Mouse (Mus musculus) kidney, adult 2 months (tissue): ENCODE results near the gene Slc38a2.

Experiments used
- CTCF ChIP-seq: fragments of 200-500 bp; conservative IDR thresholded peaks from 2 replicates; pipeline ENCODE4 v1.5.1; 2011; ENCODE audit warnings: low read depth, mild to moderate bottlenecking, control low read depth, low read length, moderate library complexity, mixed read lengths; ENCODE audit not compliant: insufficient read depth, insufficient read length
- POLR2A ChIP-seq: fragments of 200-500 bp; IDR thresholded peaks from one replicate; pipeline ENCODE4 v1.6.1; 2011; ENCODE audit warnings: low read depth, low read length, control low read depth

DNA sequence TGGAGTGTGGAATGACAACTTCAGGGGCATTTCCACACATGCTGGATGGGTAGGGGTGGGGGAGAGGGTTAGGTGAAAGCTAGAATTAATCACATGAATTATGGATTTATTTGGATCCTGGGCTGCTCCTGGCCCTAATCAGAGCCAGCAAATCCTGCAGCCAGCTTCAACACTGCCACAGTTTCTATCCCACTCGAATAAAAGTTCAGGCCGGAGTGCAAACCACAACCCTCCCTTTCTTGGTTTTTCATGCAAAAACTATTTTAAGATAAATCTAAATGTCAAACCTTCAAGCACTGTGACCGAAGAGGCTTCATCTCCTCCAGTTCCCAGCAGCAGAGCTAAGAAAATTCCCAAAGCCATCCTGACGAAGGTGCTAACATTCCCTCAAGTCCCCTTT lies 28.8 kb upstream of the Slc38a2 start:
- TF ChIP-seq CTCF (no peak), POLR2A (no peak)
